Mouse (Mus musculus) lung, embryonic 14.5 days (tissue): Measurements from ENCODE around the gene E130114P18Rik. TPM values are rescaled to one million over a fixed set of nuclear protein-coding genes. Genes with fewer than 3 reads are reported as not detected.
A peak's percentile ranks its signal among the peaks of the same experiment; 100 is the strongest.

Experiments used
- ATAC-seq: fragments of 200-750 bp; cut with Nextera tagmentation; 2 replicates; pipeline ENCODE4 v1.8.0; 2017; ENCODE audit warnings: mild to moderate bottlenecking, moderate TSS enrichment, moderate library complexity; ENCODE audit not compliant: insufficient read depth
- DNase-seq: peaks from one replicate; pipeline ENCODE4 v3.0.0-alpha.2; 2015
- H3K27ac ChIP-seq: fragments of 300-500 bp; sonication (generic); 2 replicates; pipeline ENCODE4 v1.5.1; 2014; ENCODE audit warnings: low read depth, mild to moderate bottlenecking, moderate library complexity
- H3K27me3 ChIP-seq: fragments of 300-500 bp; sonication (generic); 2 replicates; pipeline ENCODE4 v1.6.1; 2014; ENCODE audit warnings: low read length, control low read depth; ENCODE audit not compliant: insufficient read depth
- H3K36me3 ChIP-seq: fragments of 300-500 bp; sonication (generic); 2 replicates; pipeline ENCODE4 v1.6.1; 2014; ENCODE audit warnings: control low read depth; ENCODE audit not compliant: insufficient read depth
- H3K4me1 ChIP-seq: fragments of 300-500 bp; sonication (generic); 2 replicates; pipeline ENCODE4 v1.6.1; 2014; ENCODE audit warnings: antibody characterized with exemption, control low read depth; ENCODE audit not compliant: insufficient read depth
- H3K4me2 ChIP-seq: fragments of 300-500 bp; sonication (generic); 2 replicates; pipeline ENCODE4 v1.6.1; 2014; ENCODE audit warnings: mild to moderate bottlenecking
- H3K4me3 ChIP-seq: fragments of 300-500 bp; sonication (generic); 2 replicates; pipeline ENCODE4 v1.5.1; 2014; ENCODE audit warnings: low read depth, low read length
- H3K9ac ChIP-seq: fragments of 300-500 bp; sonication (generic); 2 replicates; pipeline ENCODE4 v1.6.1; 2014
- H3K9me3 ChIP-seq: fragments of 300-500 bp; sonication (generic); 2 replicates; pipeline ENCODE4 v1.6.1; 2016; ENCODE audit warnings: low read depth, low read length, control low read depth
- CTCF ChIP-seq: IDR thresholded peaks from 2 replicates; pipeline ENCODE4 v1.5.1; 2016; ENCODE audit warnings: antibody characterized with exemption, low read depth
- WGBS: fragments of 180-500 bp; shearing (Covaris S2); extraction: QIAGEN DNeasy Blood & Tissue Kit; methylation state at CpG from one replicate; pipeline ENCODE4 v1.1.7; 2014; 5-methylcytosine and 5-hydroxymethylcytosine counted together
- polyA plus RNA-seq: library from polyadenylated mRNA; unstranded; fragments of >200 nt; fragmentation: Nextera tagmentation; extraction: Ambion mirVana; gene quantifications from 2 replicates; pipeline ENCODE4 v1.2.1, GENCODE M21; 2014

E130114P18Rik gene
- polyA plus RNA-seq, 1 experiment from 2014 or later = 0.84 TPM

DNA sequence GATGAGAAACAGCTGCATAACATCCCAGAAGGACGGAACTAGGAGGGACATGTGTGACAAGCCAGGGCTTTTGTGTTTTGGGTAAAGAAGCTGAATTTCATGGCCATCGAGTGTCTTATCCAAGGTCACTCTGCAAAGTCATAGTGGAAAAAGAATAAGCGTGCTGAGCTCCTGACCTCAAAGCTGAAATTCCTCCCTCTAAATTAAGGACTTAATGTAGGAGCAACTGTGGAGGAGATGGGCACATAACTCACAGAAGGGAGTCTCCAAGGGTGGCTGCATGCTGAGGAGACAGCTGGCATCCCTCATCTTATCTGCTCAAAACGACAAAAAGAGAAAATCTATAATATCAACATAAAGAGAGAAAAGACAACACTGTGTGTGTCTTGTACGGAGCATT is 33.9 kb downstream of the E130114P18Rik start:
- Histone ChIP-seq H3K27me3 (no peaks in the 10 kb centered on the region), H3K9me3 (no peaks in the 10 kb centered on the region), H3K36me3 (no peaks in the 10 kb centered on the region), H3K27ac (no peak overlapping the region), H3K4me3 (no peak overlapping the region), H3K4me1 (no peaks in the 10 kb centered on the region), H3K4me2 (no peak overlapping the region), H3K9ac (no peak overlapping the region)
- 41% methylated on average over 5 of the region's 5 CpGs for WGBS
- ATAC-seq (no peak), DNase-seq (no peak)
- no peak for TF ChIP-seq CTCF

DNA sequence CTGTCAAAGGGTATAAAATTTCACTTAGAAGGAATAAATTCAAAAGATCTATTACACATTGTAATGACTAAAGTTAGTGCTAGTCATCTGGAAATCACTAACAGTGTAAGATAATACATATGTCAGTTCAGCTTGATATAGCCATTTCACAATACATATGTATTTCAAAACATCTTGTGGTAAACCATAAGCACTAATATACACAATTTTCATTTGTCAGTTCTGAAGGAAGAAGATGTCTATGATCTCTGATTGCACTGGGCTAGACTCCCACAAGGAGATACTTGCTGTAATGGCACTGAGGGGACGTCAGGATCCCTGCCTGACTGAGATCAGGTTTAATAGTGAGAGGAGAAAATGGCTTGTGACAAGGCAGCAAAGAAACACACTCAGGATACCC is 44.5 kb downstream of the E130114P18Rik start:
- Histone ChIP-seq H3K36me3 (no peaks in the 10 kb centered on the region), H3K27ac (no peak overlapping the region), H3K4me2 (no peak overlapping the region), H3K27me3 (no peaks in the 10 kb centered on the region), H3K4me1 (peaks cover 8% of the 10 kb centered on the region; the same call in 1 of the 2 replicates), H3K9ac (no peak overlapping the region), H3K4me3 (no peak overlapping the region), H3K9me3 (no peaks in the 10 kb centered on the region)
- DNase-seq (no peak), ATAC-seq (no peak)
- no peak for TF ChIP-seq CTCF
- 51% methylated on average over 1 of the region's 1 CpGs for WGBS

DNA sequence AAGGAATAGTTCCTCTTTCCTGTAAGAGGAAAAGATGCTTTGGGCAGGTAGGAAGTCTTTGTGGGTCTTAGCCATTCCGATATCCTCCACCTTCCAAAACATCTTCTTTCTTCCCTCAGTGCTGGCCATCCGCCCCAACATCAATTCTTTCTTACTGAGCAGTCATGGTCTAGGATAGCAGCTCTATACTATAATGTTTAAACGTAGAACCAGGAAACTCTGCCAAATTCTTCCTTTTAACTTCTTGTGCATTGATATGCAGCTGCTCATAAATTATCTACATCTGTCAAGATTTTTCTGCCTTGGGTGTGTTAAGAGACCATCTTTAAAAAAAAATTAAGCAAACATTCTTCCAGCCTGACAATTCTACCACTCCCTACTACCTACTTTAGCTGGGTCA is 47.5 kb downstream of the E130114P18Rik start:
- WGBS = 51% methylated on average over 3 of the region's 3 CpGs
- ATAC-seq (no peak), DNase-seq (peak; percentile 59)
- Histone ChIP-seq H3K4me1 (peaks cover 8% of the 10 kb centered on the region; the same call in 1 of the 2 replicates), H3K36me3 (no peaks in the 10 kb centered on the region), H3K27ac (no peak overlapping the region), H3K4me2 (no peak overlapping the region), H3K9ac (no peak overlapping the region), H3K4me3 (no peak overlapping the region), H3K9me3 (no peaks in the 10 kb centered on the region), H3K27me3 (no peaks in the 10 kb centered on the region)
- no peak for TF ChIP-seq CTCF

DNA sequence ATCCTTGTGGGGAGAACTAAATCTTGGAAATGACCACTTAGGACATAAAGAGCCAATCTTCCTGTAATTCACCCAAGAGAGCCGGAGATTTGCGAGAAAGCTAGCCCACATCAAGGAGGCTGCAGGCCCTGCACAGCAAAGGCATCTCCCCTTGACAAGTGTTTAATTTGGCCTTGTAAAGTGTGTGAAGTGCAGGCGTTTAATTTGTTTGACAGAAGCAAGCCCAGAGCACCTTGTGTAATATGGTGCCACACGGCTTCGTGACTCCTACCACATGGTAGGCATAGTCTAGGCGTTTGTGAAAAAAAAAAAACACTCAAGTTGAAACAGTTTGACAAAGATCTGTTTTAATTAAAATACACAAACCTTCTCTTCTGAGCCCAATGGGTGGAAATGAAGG is 47.9 kb downstream of the E130114P18Rik start:
- Histone ChIP-seq H3K36me3 (no peaks in the 10 kb centered on the region), H3K27me3 (no peaks in the 10 kb centered on the region), H3K4me2 (no peak overlapping the region), H3K4me1 (peaks cover 8% of the 10 kb centered on the region; the same call in 1 of the 2 replicates), H3K9me3 (no peaks in the 10 kb centered on the region), H3K9ac (no peak overlapping the region), H3K4me3 (no peak overlapping the region), H3K27ac (no peak overlapping the region)
- ATAC-seq (no peak; the same call in 1 of the 2 replicates), DNase-seq (peak; percentile 36)
- WGBS = 37% methylated on average over 6 of the region's 6 CpGs
- no peak for TF ChIP-seq CTCF

DNA sequence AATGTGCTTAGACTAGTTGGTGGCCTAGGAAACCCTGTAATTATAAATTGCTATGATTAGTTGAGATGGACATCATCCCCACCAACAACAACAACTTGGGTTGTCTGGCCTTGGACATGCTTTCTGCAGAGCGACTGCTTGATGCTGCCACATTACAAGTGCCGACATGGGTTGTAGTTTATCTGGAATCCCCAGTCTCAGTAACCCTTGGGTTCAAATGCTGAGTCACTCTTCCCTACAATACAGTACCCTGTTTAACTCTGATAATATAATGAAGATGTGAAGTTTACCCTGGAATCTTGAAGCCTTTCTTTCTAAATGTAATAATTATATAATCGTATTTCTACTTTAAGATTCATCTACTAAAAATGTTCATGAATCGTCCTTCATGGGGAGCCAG is 49.4 kb downstream of the E130114P18Rik start:
- WGBS = 90% methylated on average over 4 of the region's 4 CpGs
- H3K27me3 ChIP-seq = no peaks in the 10 kb centered on the region

DNA sequence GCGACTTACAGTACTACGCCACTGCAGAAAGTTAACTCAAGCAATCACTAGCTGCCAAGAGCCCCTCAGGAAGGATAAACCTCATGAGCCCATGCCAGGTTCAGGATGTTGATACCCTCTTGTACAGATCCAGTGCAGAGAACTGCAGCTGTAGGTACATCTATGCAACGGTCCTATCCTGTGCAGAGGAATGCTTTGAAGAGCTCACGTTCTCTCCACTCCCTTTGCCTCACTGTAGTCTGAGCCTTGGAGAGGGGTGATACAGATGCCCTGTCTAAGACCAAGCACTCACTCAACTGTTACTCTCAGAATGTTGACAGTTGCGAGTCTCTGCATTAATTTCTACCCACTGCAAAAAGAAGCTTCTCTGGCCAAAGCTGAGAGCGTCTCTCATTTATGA is 54.5 kb downstream of the E130114P18Rik start:
- TF ChIP-seq CTCF = no peak
- ATAC-seq (peak; percentile 56; the same call in 1 of the 2 replicates), DNase-seq (no peak)
- Histone ChIP-seq H3K4me2 (no peak overlapping the region), H3K27ac (no peak overlapping the region), H3K4me1 (0 out of 2 replicates have a peak, but pooled peaks cover 6% of the 10 kb centered on the region), H3K36me3 (no peaks in the 10 kb centered on the region), H3K9ac (no peak overlapping the region), H3K27me3 (no peaks in the 10 kb centered on the region), H3K4me3 (no peak overlapping the region), H3K9me3 (no peaks in the 10 kb centered on the region)
- WGBS = 58% methylated on average over 6 of the region's 6 CpGs

More for the DNA sequence above, 49.4 kb downstream of the E130114P18Rik start:
- H3K4me3 ChIP-seq = no peak overlapping the region
- no peak for ATAC-seq
- no peak overlapping the region for H3K4me2 ChIP-seq
- no peaks in the 10 kb centered on the region for H3K36me3 ChIP-seq
- no peak overlapping the region for H3K27ac ChIP-seq
- TF ChIP-seq CTCF = no peak
- DNase-seq = no peak
- H3K9ac ChIP-seq = no peak overlapping the region
- H3K9me3 ChIP-seq = no peaks in the 10 kb centered on the region
- H3K4me1 ChIP-seq = peaks cover 8% of the 10 kb centered on the region; the same call in 1 of the 2 replicates

DNA sequence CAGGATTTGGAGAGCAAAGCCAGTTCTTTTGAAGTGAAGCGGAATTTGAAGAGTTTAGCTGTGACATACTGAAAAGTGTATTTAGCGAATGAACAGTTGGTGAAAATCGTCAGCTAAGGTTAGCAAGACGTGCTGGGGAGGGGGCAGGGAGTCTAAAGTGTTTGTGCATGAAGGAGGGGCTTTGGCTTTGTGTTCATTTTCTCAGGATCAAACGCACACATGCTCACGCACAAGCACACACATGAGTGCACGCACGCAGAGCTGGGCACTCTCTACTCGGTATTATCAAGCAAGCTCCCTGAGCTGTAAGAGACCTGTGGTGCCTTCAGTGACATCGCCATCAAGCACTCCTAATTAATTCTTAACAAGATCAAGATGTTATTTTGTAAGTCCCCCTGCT is 55.2 kb downstream of the E130114P18Rik start:
- Histone ChIP-seq H3K27ac (no peak overlapping the region), H3K4me3 (no peak overlapping the region), H3K4me2 (no peak overlapping the region), H3K4me1 (0 out of 2 replicates have a peak, but pooled peaks cover 6% of the 10 kb centered on the region), H3K9ac (no peak overlapping the region), H3K9me3 (no peaks in the 10 kb centered on the region), H3K36me3 (no peaks in the 10 kb centered on the region), H3K27me3 (no peaks in the 10 kb centered on the region)
- no peak for TF ChIP-seq CTCF
- ATAC-seq = 0 out of 2 replicates have a peak, but pooled peaks have one; percentile 44
- WGBS = 37% methylated on average over 10 of the region's 10 CpGs
- DNase-seq = peak; percentile 37
